Mouse (Mus musculus) limb, embryonic 15.5 days (tissue): Measurements from ENCODE around the gene Map3k12. TPM values are rescaled to one million over a fixed set of nuclear protein-coding genes. Genes with fewer than 3 reads are reported as not detected.

Source experiments
- ATAC-seq: fragments of 200-750 bp; cut with Nextera tagmentation; 2 replicates; pipeline ENCODE4 v1.8.0; 2017; ENCODE audit warnings: low read depth, moderate TSS enrichment; ENCODE audit not compliant: insufficient number of reproducible peaks, low FRiP score, low TSS enrichment
- H3K27ac ChIP-seq: fragments of 300-500 bp; sonication (generic); 2 replicates; pipeline ENCODE4 v1.5.1; 2015; ENCODE audit warnings: moderate library complexity, mild to moderate bottlenecking, inconsistent platforms
- H3K27me3 ChIP-seq: fragments of 300-500 bp; sonication (generic); 2 replicates; pipeline ENCODE4 v1.6.1; 2015; ENCODE audit warnings: inconsistent platforms
- H3K36me3 ChIP-seq: fragments of 300-500 bp; sonication (generic); 2 replicates; pipeline ENCODE4 v1.6.1; 2015; ENCODE audit warnings: inconsistent platforms
- H3K4me1 ChIP-seq: fragments of 300-500 bp; sonication (generic); 2 replicates; pipeline ENCODE4 v1.6.1; 2015; ENCODE audit warnings: inconsistent platforms
- H3K4me2 ChIP-seq: fragments of 300-500 bp; sonication (generic); 2 replicates; pipeline ENCODE4 v1.6.1; 2015; ENCODE audit warnings: mild to moderate bottlenecking, inconsistent platforms
- H3K4me3 ChIP-seq: fragments of 300-500 bp; sonication (generic); 2 replicates; pipeline ENCODE4 v1.5.1; 2015; ENCODE audit warnings: mild to moderate bottlenecking, inconsistent platforms
- H3K9ac ChIP-seq: fragments of 300-500 bp; sonication (generic); 2 replicates; pipeline ENCODE4 v1.6.1; 2015; ENCODE audit warnings: inconsistent platforms
- H3K9me3 ChIP-seq: fragments of 300-500 bp; sonication (generic); 2 replicates; pipeline ENCODE4 v1.6.1; 2016; ENCODE audit warnings: inconsistent platforms
- WGBS: fragments of 180-500 bp; shearing (Covaris S2); methylation state at CpG from one replicate; pipeline ENCODE4 v1.1.7; 2015; 5-methylcytosine and 5-hydroxymethylcytosine counted together
- polyA plus RNA-seq: library from polyadenylated mRNA; unstranded; fragments of >200 nt; fragmentation: Nextera tagmentation; extraction: Ambion mirVana; gene quantifications from 2 replicates; pipeline ENCODE4 v1.2.1, GENCODE M21; 2015

The Map3k12 gene
- polyA plus RNA-seq, 1 experiment from 2014 or later: 17.9 TPM

- Histone ChIP-seq H3K4me2 (no peak overlapping the region), H3K4me1 (no peaks in the 10 kb centered on the region), H3K9ac (no peak overlapping the region)
Measured at GRCm38 (mm10) chr15:102450928-102451327, 65.9 kb downstream of the Map3k12 start.

DNA sequence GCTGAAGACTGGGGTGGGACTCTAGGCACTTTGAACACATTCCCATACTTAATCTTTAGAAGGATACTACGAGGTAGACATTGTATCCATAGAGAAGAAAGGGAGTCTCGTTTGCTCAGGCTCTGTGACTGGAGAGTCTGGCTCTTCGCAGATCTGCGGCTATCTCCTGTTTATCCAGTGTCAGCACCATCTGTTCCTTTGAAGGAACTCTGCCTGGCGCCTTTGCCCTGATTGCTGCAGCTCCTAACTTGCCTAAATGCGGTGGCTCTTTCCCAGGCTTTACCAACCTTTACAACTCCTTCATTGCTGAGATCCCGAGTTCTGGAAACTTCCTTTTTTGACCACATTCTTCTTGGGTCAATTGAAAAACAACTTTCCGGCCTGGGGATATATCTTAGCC lies 67.5 kb downstream of the Map3k12 start:
- Histone ChIP-seq H3K27me3 (no peaks in the 10 kb centered on the region), H3K9me3 (no peaks in the 10 kb centered on the region), H3K4me1 (no peaks in the 10 kb centered on the region), H3K4me3 (no peak overlapping the region), H3K4me2 (no peak overlapping the region), H3K36me3 (no peaks in the 10 kb centered on the region), H3K9ac (no peak overlapping the region), H3K27ac (no peak overlapping the region)
- ATAC-seq: no peak
- WGBS: 42% methylated on average over 8 of the region's 8 CpGs

More at GRCm38 (mm10) chr15:102450928-102451327, 65.9 kb downstream of the Map3k12 start:
- 38% methylated on average over 7 of the region's 7 CpGs for WGBS
- no peaks in the 10 kb centered on the region for H3K9me3 ChIP-seq
- no peaks in the 10 kb centered on the region for H3K27me3 ChIP-seq
- no peaks in the 10 kb centered on the region for H3K36me3 ChIP-seq
- H3K4me3 ChIP-seq: no peak overlapping the region
- no peak overlapping the region for H3K27ac ChIP-seq
- no peak for ATAC-seq

Other genes with a start within 250 kb of the Map3k12 start
- 0.79 and 0.83 TPM in 2 replicates for gene Gm9918, start 246.5 kb downstream of the Map3k12 start, polyA plus RNA-seq
- gene Mfsd5, start 237.6 kb downstream of the Map3k12 start, polyA plus RNA-seq: 100.0 and 103 TPM in 2 replicates
- 17.7 and 19.5 TPM in 2 replicates for gene Espl1, start 220.8 kb downstream of the Map3k12 start, polyA plus RNA-seq
- 314 and 380 TPM in 2 replicates for gene Pfdn5, start 190.9 kb downstream of the Map3k12 start, polyA plus RNA-seq
- gene Myg1, start 185.4 kb downstream of the Map3k12 start, polyA plus RNA-seq: 81.8 and 86.3 TPM in 2 replicates
- 61.3 and 62.0 TPM in 2 replicates for gene Aaas, start 166.3 kb downstream of the Map3k12 start, polyA plus RNA-seq
- gene Sp7, start 149.9 kb downstream of the Map3k12 start, polyA plus RNA-seq: 12.6 and 18.1 TPM in 2 replicates
- 9.3 and 11.1 TPM in 2 replicates for gene Sp1, start 110.9 kb downstream of the Map3k12 start, polyA plus RNA-seq
- 1.0 and 2.6 TPM in 2 replicates for gene Amhr2, start 71.7 kb downstream of the Map3k12 start, polyA plus RNA-seq
- gene Prr13, start 58.0 kb downstream of the Map3k12 start, polyA plus RNA-seq: 72.0 and 78.8 TPM in 2 replicates
- 201 and 221 TPM in 2 replicates for gene Pcbp2, start 46.5 kb downstream of the Map3k12 start, polyA plus RNA-seq
- gene Gm10337, start 13.3 kb downstream of the Map3k12 start, polyA plus RNA-seq: 3.6 and 7.7 TPM in 2 replicates
- 81.0 and 88.5 TPM in 2 replicates for gene Tarbp2, start 1.1 kb upstream of the Map3k12 start, polyA plus RNA-seq
- 2.1 and 2.7 TPM in 2 replicates for gene Npff, start 7.9 kb upstream of the Map3k12 start, polyA plus RNA-seq
- not detected in 2 replicates for gene Gm28047, start 108.0 kb upstream of the Map3k12 start, polyA plus RNA-seq
- 48.7 and 49.6 TPM in 2 replicates for gene Atf7, start 108.4 kb upstream of the Map3k12 start, polyA plus RNA-seq
- 48.8 and 56.6 TPM in 2 replicates for gene Atp5g2, start 155.3 kb upstream of the Map3k12 start, polyA plus RNA-seq
- gene Calcoco1, start 205.1 kb upstream of the Map3k12 start, polyA plus RNA-seq: 59.1 and 69.6 TPM in 2 replicates